Mouse (Mus musculus) neural tube, embryonic 14.5 days (tissue): ENCODE results near the gene Ccdc190. TPM values are rescaled to one million over a fixed set of nuclear protein-coding genes. Genes with fewer than 3 reads are reported as not detected.

Experiments
- ATAC-seq: fragments of 200-750 bp; cut with Nextera tagmentation; 2 replicates; pipeline ENCODE4 v1.8.0; 2017; ENCODE audit warnings: low read depth, mild to moderate bottlenecking, moderate TSS enrichment, moderate library complexity
- H3K27ac ChIP-seq: fragments of 300-500 bp; sonication (generic); 2 replicates; pipeline ENCODE4 v1.5.1; 2014; ENCODE audit warnings: low read depth, mild to moderate bottlenecking, control low read depth, low read length, moderate library complexity, mixed read lengths
- H3K27me3 ChIP-seq: fragments of 300-500 bp; sonication (generic); 2 replicates; pipeline ENCODE4 v1.6.1; 2014; ENCODE audit warnings: low read length; ENCODE audit not compliant: control insufficient read depth, insufficient read depth
- H3K36me3 ChIP-seq: fragments of 300-500 bp; sonication (generic); 2 replicates; pipeline ENCODE4 v1.6.1; 2014; ENCODE audit warnings: low read length, mixed read lengths; ENCODE audit not compliant: control insufficient read depth, insufficient read depth
- H3K4me1 ChIP-seq: fragments of 300-500 bp; sonication (generic); 2 replicates; pipeline ENCODE4 v1.6.1; 2014; ENCODE audit warnings: low read length; ENCODE audit not compliant: control insufficient read depth, insufficient read depth
- H3K4me2 ChIP-seq: fragments of 300-500 bp; sonication (generic); 2 replicates; pipeline ENCODE4 v1.6.1; 2014; ENCODE audit warnings: mild to moderate bottlenecking, low read depth, low read length, control low read depth
- H3K4me3 ChIP-seq: fragments of 300-500 bp; sonication (generic); 2 replicates; pipeline ENCODE4 v1.5.1; 2014; ENCODE audit warnings: low read depth, low read length, control low read depth, mixed read lengths
- H3K9ac ChIP-seq: fragments of 300-500 bp; sonication (generic); replicated peaks from 2 replicates; pipeline ENCODE4 v1.6.1; 2014; ENCODE audit warnings: low read depth, mild to moderate bottlenecking, control low read depth, low read length, mixed read lengths
- H3K9me3 ChIP-seq: fragments of 300-500 bp; sonication (generic); 2 replicates; pipeline ENCODE4 v1.6.1; 2016; ENCODE audit warnings: low read length; ENCODE audit not compliant: control insufficient read depth
- WGBS: fragments of 180-500 bp; shearing (Covaris S2); extraction: QIAGEN DNeasy Blood & Tissue Kit; methylation state at CpG from one replicate; pipeline ENCODE4 v1.1.7; 2014; 5-methylcytosine and 5-hydroxymethylcytosine counted together
- polyA plus RNA-seq: library from polyadenylated mRNA; unstranded; fragments of >200 nt; fragmentation: Nextera tagmentation; extraction: Ambion mirVana; gene quantifications from 2 replicates; pipeline ENCODE4 v1.2.1, GENCODE M21; 2014

Gene Ccdc190
- polyA plus RNA-seq = 4.4 and 5.1 TPM in 2 replicates

GRCm38 (mm10) chr1:169928454-169928971 lies at the start of gene Ccdc190:
Gene Ccdc190 (plus strand): TSS chr1:169928648.
- peak within 1 kb of the TSS; percentile 15; the same call in 1 of the 2 replicates for H3K4me2 ChIP-seq
- ATAC-seq = peak; percentile 91
- H3K4me3 ChIP-seq = 0 out of 2 replicates have a peak within 1 kb of the TSS, but pooled peaks have one; percentile 4
- H3K27me3 ChIP-seq = no peaks in the 10 kb centered on the region
- 0 out of 2 replicates have a peak, but pooled peaks cover 2% of the 10 kb centered on the region for H3K4me1 ChIP-seq
- no peaks in the 10 kb centered on the region for H3K9me3 ChIP-seq
- WGBS = 10% methylated on average over 12 of the region's 12 CpGs
- H3K9ac ChIP-seq = no peak within 1 kb of the TSS
- peak within 1 kb of the TSS; percentile 18; the same call in 1 of the 2 replicates for H3K27ac ChIP-seq
- H3K36me3 ChIP-seq = no peaks in the 10 kb centered on the region

DNA sequence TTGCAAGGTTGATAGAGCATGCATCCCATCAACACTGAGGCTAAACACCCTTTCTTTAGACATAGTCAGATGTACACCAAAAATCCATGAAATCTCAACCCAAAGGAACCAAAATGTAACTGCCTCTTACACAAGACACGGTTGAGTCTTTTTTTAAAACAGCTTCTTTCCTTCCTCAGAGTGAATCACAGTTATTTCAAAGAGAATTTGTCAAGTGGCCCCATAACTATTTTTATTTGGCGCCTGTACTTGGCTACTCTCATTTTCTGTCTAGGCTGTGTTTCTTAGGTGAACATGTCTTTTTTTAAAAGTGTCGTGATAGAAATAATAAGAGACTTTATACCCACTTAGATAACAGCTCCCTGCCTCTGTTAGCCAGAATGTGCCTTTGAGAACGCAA lies 49.4 kb upstream of the Ccdc190 start:
- WGBS = 94% methylated on average over 4 of the region's 4 CpGs
- Histone ChIP-seq H3K4me1 (no peaks in the 10 kb centered on the region), H3K4me2 (no peak overlapping the region), H3K9me3 (no peaks in the 10 kb centered on the region), H3K27ac (no peak overlapping the region), H3K27me3 (no peaks in the 10 kb centered on the region), H3K9ac (no peak overlapping the region), H3K36me3 (no peaks in the 10 kb centered on the region), H3K4me3 (no peak overlapping the region)
- ATAC-seq = no peak

- 88% methylated on average over 5 of the region's 5 CpGs for WGBS
- H3K4me3 ChIP-seq = no peak overlapping the region
- ATAC-seq = no peak
Measured at GRCm38 (mm10) chr1:169880181-169880580, 48.3 kb upstream of the Ccdc190 start.

DNA sequence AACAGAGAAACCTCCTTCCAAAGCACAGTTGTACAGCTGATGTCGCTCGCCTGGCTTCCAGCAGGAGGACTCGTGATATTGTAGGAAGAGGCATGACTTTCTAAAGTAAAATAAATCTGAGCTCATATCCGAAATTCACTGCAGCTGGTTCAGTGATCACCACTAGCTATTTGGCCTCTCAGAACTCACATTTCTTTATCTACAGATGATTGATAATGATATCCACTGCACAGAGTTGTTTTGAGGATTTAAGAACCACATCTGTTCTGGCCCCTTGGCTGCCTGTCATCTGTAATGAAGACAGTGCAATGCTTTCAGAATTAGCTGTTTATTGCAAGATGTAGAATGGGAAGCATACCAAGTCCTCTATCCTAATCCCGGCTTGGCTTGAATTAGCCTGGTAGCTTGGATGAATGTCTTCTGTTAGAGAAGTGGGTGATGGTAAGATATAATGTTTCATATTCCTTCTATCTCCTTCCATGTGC lies 45.3 kb upstream of the Ccdc190 start:
- Histone ChIP-seq H3K9me3 (no peaks in the 10 kb centered on the region), H3K9ac (no peak overlapping the region), H3K4me3 (no peak overlapping the region), H3K4me1 (no peaks in the 10 kb centered on the region), H3K4me2 (no peak overlapping the region), H3K27me3 (no peaks in the 10 kb centered on the region), H3K27ac (no peak overlapping the region), H3K36me3 (no peaks in the 10 kb centered on the region)
- 86% methylated on average over 5 of the region's 5 CpGs for WGBS
- no peak for ATAC-seq

More at GRCm38 (mm10) chr1:169880181-169880580, 48.3 kb upstream of the Ccdc190 start:
- H3K4me2 ChIP-seq = no peak overlapping the region
- no peaks in the 10 kb centered on the region for H3K9me3 ChIP-seq
- no peaks in the 10 kb centered on the region for H3K4me1 ChIP-seq
- no peak overlapping the region for H3K9ac ChIP-seq
- no peaks in the 10 kb centered on the region for H3K36me3 ChIP-seq
- no peaks in the 10 kb centered on the region for H3K27me3 ChIP-seq
- no peak overlapping the region for H3K27ac ChIP-seq

DNA sequence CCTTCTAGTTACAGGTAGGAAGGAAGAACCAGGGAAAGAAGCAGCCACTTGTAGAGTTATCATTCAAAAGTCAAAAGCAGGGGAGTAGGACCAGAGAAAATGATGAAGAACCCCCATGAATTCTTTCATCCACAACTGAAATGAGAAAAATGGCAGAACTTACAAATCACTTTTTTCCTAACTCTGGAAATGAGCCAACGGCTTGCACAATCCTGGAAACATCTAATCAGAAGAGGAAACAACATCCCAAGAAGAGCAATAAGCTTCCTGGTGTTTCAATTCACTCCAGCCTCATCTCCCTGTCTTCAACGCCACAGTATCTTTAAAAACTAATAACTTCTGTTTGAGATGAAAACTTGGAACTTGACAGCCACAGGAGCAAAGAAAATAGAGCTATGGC lies 39.2 kb upstream of the Ccdc190 start:
- Histone ChIP-seq H3K9ac (no peak overlapping the region), H3K4me1 (no peaks in the 10 kb centered on the region), H3K27ac (no peak overlapping the region), H3K9me3 (no peaks in the 10 kb centered on the region), H3K36me3 (no peaks in the 10 kb centered on the region), H3K27me3 (no peaks in the 10 kb centered on the region), H3K4me3 (no peak overlapping the region), H3K4me2 (no peak overlapping the region)
- ATAC-seq = no peak
- WGBS = 79% methylated on average over 2 of the region's 2 CpGs

- no peak for ATAC-seq
- Histone ChIP-seq H3K27ac (no peak overlapping the region), H3K4me3 (no peak overlapping the region), H3K4me2 (no peak overlapping the region), H3K27me3 (no peaks in the 10 kb centered on the region), H3K36me3 (no peaks in the 10 kb centered on the region), H3K9me3 (no peaks in the 10 kb centered on the region), H3K9ac (no peak overlapping the region), H3K4me1 (no peaks in the 10 kb centered on the region)
- 94% methylated on average over 2 of the region's 2 CpGs for WGBS
Measured at GRCm38 (mm10) chr1:169893976-169894375, 34.5 kb upstream of the Ccdc190 start.

DNA sequence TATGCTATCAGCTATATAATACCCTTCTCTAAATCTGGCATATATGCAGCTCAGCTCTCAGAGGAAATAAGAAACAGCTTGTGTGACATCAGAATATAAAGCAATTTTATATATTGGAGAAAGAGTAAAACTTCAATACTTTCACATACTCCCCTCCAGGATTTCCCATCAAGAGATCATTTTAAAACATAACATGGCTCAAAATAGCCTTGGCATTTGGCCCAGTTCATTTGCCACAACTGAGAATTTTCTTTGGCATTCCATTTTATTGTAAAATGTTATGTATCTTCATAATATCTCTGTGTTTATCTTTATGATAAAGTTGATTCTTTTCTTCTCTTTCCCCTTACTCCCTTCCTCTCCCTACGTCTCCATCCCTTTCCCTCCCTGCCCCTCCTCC lies 32.8 kb upstream of the Ccdc190 start:
- no peaks in the 10 kb centered on the region for H3K36me3 ChIP-seq
- 70% methylated on average over 1 of the region's 1 CpGs for WGBS
- no peaks in the 10 kb centered on the region for H3K27me3 ChIP-seq
- H3K27ac ChIP-seq = no peak overlapping the region
- H3K4me2 ChIP-seq = no peak overlapping the region
- ATAC-seq = no peak
- no peak overlapping the region for H3K4me3 ChIP-seq
- H3K4me1 ChIP-seq = no peaks in the 10 kb centered on the region
- H3K9me3 ChIP-seq = no peaks in the 10 kb centered on the region
- H3K9ac ChIP-seq = no peak overlapping the region

DNA sequence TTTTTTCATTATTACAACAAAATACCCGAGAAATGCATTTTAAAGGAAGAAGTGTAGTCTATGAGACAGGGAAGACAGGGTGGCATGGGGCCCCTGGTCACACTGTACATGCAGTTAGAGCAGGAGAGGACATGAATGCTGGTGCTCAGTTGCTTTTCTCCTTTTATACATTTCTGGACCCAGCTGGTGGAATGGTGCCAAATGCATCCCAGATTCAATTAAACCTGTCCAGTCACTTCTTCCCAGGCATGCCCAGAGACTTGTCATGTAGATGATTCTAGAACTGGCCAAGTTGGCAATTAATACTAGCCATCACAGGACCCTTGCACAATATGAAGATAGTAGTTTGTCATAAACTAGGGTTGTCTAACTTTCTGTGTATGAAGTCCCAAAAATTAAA lies 30.5 kb upstream of the Ccdc190 start:
- Histone ChIP-seq H3K36me3 (no peaks in the 10 kb centered on the region), H3K4me3 (no peak overlapping the region), H3K9ac (no peak overlapping the region), H3K27ac (no peak overlapping the region), H3K27me3 (no peaks in the 10 kb centered on the region), H3K4me2 (no peak overlapping the region), H3K9me3 (no peaks in the 10 kb centered on the region), H3K4me1 (no peaks in the 10 kb centered on the region)
- no peak for ATAC-seq
- 53% methylated on average over 1 of the region's 1 CpGs for WGBS

GRCm38 (mm10) chr1:169898607-169899006 lies 29.8 kb upstream of the Ccdc190 start:
- H3K27ac ChIP-seq = no peak overlapping the region
- H3K4me2 ChIP-seq = no peak overlapping the region
- ATAC-seq = no peak
- H3K27me3 ChIP-seq = no peaks in the 10 kb centered on the region
- H3K9me3 ChIP-seq = no peaks in the 10 kb centered on the region
- H3K9ac ChIP-seq = no peak overlapping the region
- no peaks in the 10 kb centered on the region for H3K36me3 ChIP-seq
- H3K4me1 ChIP-seq = no peaks in the 10 kb centered on the region
- 88% methylated on average over 7 of the region's 7 CpGs for WGBS
- no peak overlapping the region for H3K4me3 ChIP-seq
